Mouse (Mus musculus): ENCODE measurements around the gene Rsph10b. TPM values are rescaled to one million over a fixed set of nuclear protein-coding genes. Genes with fewer than 3 reads are reported as not detected.
"Not testable (repeated sequence)": the region's sequence is repeated elsewhere in the genome, so short reads cannot be mapped to it uniquely, and the experiment has no call there.

Gene Rsph10b
- polyA plus RNA-seq, 1 experiment from 2014 or later, result 5.4 TPM

DNA sequence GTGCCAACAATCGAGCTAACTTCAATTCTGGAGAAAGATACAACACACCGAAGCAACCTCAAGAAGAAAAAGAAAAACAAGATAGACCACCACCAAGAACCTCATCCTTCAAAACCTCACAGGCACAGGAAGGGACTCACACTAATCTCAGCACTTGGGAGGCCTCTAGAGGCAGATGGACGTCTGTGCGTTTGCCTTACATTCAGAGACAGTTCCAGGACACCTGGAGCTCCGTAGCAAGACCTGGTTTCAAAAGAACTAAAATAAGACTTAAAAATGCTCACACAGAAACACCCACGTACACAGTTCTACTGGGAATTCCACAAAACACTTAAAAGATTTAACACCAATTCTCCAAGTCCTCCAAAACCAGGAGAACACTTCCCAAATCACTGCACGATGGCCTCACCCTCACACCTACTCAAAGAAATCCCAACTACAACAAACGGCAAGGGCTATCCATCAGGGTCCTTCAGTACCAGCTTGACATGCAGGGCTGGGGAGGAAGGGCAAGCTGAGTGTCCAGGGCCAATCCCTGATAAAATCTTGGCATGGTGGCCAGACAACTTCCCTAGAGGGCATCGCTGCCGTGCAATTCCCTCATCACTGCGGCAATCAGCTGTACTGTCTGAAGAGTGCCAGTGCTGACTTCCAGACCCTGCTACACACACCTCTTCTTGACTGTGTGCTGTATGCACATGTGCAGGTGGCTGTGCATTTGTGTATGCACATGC, 62.0 kb downstream of the Rsph10b start:
- 77% methylated on average over 11 of the region's 11 CpGs for WGBS
- Histone ChIP-seq H3K9ac (ENCODE audit: low read depth, low read length) (no peak overlapping the region), H3K36me3 (ENCODE audit: control insufficient read depth, insufficient read depth, low read length) (peaks cover 61% of the 10 kb centered on the region), H3K9me3 (ENCODE audit: control insufficient read depth, low read length) (no peaks in the 10 kb centered on the region), H3K4me1 (ENCODE audit: control insufficient read depth, insufficient read depth, low read depth, low read length) (no peaks in the 10 kb centered on the region), H3K27ac (ENCODE audit: low read depth, low read length) (no peak overlapping the region), H3K27me3 (replicated peaks; ENCODE audit: control insufficient read depth, insufficient read depth, low read length) (no peaks in the 10 kb centered on the region), H3K4me3 (ENCODE audit: low read length) (no peak overlapping the region), H3K4me2 (ENCODE audit: low read length) (no peak overlapping the region)
- no peak for ATAC-seq

DNA sequence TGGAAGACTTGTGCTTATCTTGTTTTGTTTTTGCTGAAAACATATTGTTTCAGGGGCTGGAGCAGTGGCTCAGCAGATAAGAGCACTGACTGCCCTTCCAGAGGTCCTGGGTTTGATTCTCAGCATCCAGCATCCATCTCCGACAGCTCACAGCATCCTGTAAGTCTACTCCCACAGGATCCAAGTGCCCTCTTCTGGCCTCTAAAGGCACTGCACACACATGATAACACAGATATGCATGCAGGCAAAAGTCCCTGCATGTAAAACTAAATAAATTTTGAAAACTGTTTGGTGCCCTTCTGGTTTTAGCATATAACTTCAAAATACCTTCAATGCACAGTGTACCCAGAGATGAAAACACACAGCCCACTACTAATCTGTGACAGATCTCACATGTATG, 66.6 kb downstream of the Rsph10b start:
- H3K4me3 ChIP-seq (ENCODE audit: low read length), result no peak overlapping the region
- no peaks in the 10 kb centered on the region for H3K27me3 ChIP-seq (replicated peaks; ENCODE audit: control insufficient read depth, insufficient read depth, low read length)
- H3K4me1 ChIP-seq (ENCODE audit: control insufficient read depth, insufficient read depth, low read depth, low read length), result no peaks in the 10 kb centered on the region
- H3K36me3 ChIP-seq (ENCODE audit: control insufficient read depth, insufficient read depth, low read length), result peaks cover 53% of the 10 kb centered on the region
- H3K9me3 ChIP-seq (ENCODE audit: control insufficient read depth, low read length), result no peaks in the 10 kb centered on the region
- H3K27ac ChIP-seq (ENCODE audit: low read depth, low read length), result no peak overlapping the region
- ATAC-seq, result no peak
- 81% methylated on average over 1 of the region's 1 CpGs for WGBS
- no peak overlapping the region for H3K9ac ChIP-seq (ENCODE audit: low read depth, low read length)
- H3K4me2 ChIP-seq (ENCODE audit: low read length), result no peak overlapping the region

- no peak overlapping the region for H3K27ac ChIP-seq (ENCODE audit: low read depth, low read length)
- peaks cover 48% of the 10 kb centered on the region for H3K36me3 ChIP-seq (ENCODE audit: control insufficient read depth, insufficient read depth, low read length)
- H3K4me3 ChIP-seq (ENCODE audit: low read length), result no peak overlapping the region
- WGBS, result 88% methylated on average over 15 of the region's 15 CpGs
- no peaks in the 10 kb centered on the region for H3K9me3 ChIP-seq (ENCODE audit: control insufficient read depth, low read length)
- H3K27me3 ChIP-seq (replicated peaks; ENCODE audit: control insufficient read depth, insufficient read depth, low read length), result no peaks in the 10 kb centered on the region
- no peak overlapping the region for H3K4me2 ChIP-seq (ENCODE audit: low read length)
- no peaks in the 10 kb centered on the region for H3K4me1 ChIP-seq (ENCODE audit: control insufficient read depth, insufficient read depth, low read depth, low read length)
- no peak overlapping the region for H3K9ac ChIP-seq (ENCODE audit: low read depth, low read length)
- ATAC-seq, result no peak
Measured at GRCm38 (mm10) chr5:144002461-144003192, 69.8 kb downstream of the Rsph10b start.

- not testable (repeated sequence) for H3K27me3 ChIP-seq (replicated peaks; ENCODE audit: control insufficient read depth, insufficient read depth, low read length); H3K9me3 ChIP-seq (ENCODE audit: control insufficient read depth, low read length); ATAC-seq; H3K4me1 ChIP-seq (ENCODE audit: control insufficient read depth, insufficient read depth, low read depth, low read length); H3K9ac ChIP-seq (ENCODE audit: low read depth, low read length); H3K27ac ChIP-seq (ENCODE audit: low read depth, low read length)
- peak overlapping the region; percentile 96 for H3K4me3 ChIP-seq (ENCODE audit: low read length)
- peaks cover 30% of the 10 kb centered on the region for H3K36me3 ChIP-seq (ENCODE audit: control insufficient read depth, insufficient read depth, low read length)
- H3K4me2 ChIP-seq (ENCODE audit: low read length), result peak overlapping the region; percentile 54
- 69% methylated on average over 12 of the region's 13 CpGs for WGBS
Measured at GRCm38 (mm10) chr5:144013366-144014134, 80.7 kb downstream of the Rsph10b start.

DNA sequence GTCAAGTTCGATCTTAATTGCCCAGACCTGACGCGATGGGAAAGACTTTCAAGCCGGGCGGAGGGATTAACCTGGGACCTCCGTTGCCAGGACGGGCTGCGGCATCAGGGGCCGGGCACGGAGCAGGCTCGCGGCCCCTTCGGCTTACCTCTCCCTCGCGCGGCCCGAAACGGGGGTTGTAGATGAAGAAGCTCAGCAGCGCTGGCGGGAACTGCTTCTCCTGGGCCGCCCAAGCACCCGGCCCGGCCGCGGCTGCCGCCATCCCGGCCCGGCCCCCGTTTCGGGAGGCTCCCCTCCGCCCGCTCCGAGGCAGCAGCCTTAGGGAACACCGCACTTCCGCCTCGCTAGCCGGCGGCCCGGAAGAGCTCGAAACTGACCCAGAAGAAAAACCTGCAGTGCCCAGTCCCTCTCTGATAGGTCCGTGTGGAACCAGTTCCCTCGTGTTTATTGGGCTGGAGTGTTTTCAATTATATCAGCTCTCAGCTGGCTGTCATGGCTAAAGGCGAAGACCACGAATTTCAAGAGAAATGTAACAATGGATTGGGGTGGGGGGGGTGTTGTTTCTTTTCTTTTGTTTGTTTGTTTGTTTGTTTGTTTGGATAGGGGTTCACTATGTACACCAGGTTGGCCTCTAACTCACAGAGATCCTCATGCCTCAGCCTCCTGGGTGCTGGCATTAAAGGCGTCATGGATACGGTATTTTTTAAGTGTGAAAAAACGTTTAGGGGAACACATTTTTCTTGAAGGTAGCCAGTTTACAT, 81.9 kb downstream of the Rsph10b start, which contains the start of gene Ccz1:
Ccz1 (minus strand) TSS at position 327 of the 761 bp plus-strand sequence.
- H3K36me3 ChIP-seq (ENCODE audit: control insufficient read depth, insufficient read depth, low read length), result peaks cover 21% of the 10 kb centered on the region
- peak within 1 kb of the TSS; percentile 95 for H3K9ac ChIP-seq (ENCODE audit: low read depth, low read length)
- H3K27me3 ChIP-seq (replicated peaks; ENCODE audit: control insufficient read depth, insufficient read depth, low read length), result no peaks in the 10 kb centered on the region
- peak within 1 kb of the TSS; percentile 96 for H3K4me3 ChIP-seq (ENCODE audit: low read length)
- ATAC-seq, result peak; percentile 100
- WGBS, result 3% methylated on average over 44 of the region's 47 CpGs
- H3K4me1 ChIP-seq (ENCODE audit: control insufficient read depth, insufficient read depth, low read depth, low read length), result peaks cover 4% of the 10 kb centered on the region
- H3K9me3 ChIP-seq (ENCODE audit: control insufficient read depth, low read length), result no peaks in the 10 kb centered on the region
- H3K27ac ChIP-seq (ENCODE audit: low read depth, low read length), result peak within 1 kb of the TSS; percentile 81
- peak within 1 kb of the TSS; percentile 56 for H3K4me2 ChIP-seq (ENCODE audit: low read length)

DNA sequence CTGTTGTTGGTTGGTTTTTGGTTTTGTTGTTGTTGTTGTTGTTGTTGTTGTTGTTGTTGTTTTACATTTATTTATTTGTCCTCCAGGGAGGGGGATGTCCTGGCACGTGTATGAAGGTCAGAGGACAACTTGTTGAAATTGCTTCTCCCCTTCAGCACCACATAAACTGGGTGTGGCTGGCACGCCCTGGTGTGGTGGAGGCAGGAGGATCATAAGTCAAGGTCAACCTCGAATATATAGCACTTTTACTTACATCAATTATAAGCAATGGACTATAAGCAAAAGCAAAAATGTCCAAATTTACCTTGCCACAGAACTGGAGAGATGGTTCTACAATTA, 82.4 kb downstream of the Rsph10b start:
- Histone ChIP-seq H3K4me1 (ENCODE audit: control insufficient read depth, insufficient read depth, low read depth, low read length) (peaks cover 4% of the 10 kb centered on the region), H3K27me3 (replicated peaks; ENCODE audit: control insufficient read depth, insufficient read depth, low read length) (no peaks in the 10 kb centered on the region), H3K27ac (ENCODE audit: low read depth, low read length) (no peak overlapping the region), H3K4me2 (ENCODE audit: low read length) (peak overlapping the region; percentile 56), H3K4me3 (ENCODE audit: low read length) (peak overlapping the region; percentile 96), H3K9me3 (ENCODE audit: control insufficient read depth, low read length) (no peaks in the 10 kb centered on the region), H3K36me3 (ENCODE audit: control insufficient read depth, insufficient read depth, low read length) (peaks cover 18% of the 10 kb centered on the region), H3K9ac (ENCODE audit: low read depth, low read length) (no peak overlapping the region)
- WGBS, result 82% methylated on average over 3 of the region's 3 CpGs
- ATAC-seq, result no peak

DNA sequence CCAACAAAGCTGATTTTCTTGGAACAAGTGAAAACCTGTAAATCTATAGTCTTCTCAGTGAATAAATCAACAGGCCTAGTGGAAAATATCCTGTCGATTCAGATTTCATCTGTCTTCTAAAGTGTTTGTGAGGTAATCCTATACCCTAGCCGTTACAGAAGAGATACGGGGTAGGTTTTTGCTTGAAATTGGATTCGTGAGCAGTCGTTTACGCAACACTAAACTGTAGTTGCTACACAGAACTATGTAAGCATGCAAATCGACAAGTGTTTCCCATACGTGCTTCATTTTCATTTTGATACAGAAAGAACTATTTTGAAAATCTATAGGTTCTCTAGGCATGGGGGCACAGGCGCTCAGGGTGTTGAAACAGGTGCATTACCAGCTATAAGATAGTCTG, 83.0 kb downstream of the Rsph10b start:
- WGBS, result 93% methylated on average over 9 of the region's 9 CpGs
- no peak overlapping the region for H3K4me2 ChIP-seq (ENCODE audit: low read length)

DNA sequence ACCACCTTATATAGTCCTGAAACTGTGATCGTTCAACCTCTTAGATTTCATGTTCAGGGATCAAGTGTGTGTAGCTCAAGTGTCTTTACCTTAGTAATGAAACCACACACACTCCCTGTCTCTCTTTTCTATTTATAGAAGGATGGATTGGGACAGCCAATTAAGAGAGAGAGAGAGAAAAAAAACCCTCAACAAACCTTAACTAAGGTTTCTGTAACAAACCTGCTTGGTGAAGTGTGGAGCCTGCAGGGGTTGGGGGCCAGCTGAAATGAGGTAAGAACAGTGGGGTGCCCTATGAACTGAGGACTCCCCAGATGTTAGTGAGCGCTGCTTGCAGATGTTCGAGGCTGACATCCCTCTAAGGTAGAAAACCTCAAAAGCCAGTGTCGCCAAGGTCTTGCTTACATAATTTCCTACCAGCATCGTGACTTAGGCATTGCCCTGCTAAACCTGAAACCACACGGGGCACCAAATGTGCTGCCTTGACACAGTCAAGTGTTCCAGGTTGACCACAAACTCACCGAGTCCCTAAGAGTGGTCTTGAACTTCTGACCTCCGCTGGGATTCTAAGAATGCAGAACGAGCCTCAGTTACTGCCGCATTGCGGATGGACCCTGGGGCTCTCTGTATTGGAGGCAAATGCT, 93.9 kb downstream of the Rsph10b start, which contains the start of gene Ocm:
Ocm (minus strand) TSS at position 51 of the 644 bp plus-strand sequence.
- WGBS, result 78% methylated on average over 11 of the region's 11 CpGs
- no peak within 1 kb of the TSS for H3K27ac ChIP-seq (ENCODE audit: low read depth, low read length)

More for the DNA sequence above, 83.0 kb downstream of the Rsph10b start:
- ATAC-seq, result no peak
- Histone ChIP-seq H3K27me3 (replicated peaks; ENCODE audit: control insufficient read depth, insufficient read depth, low read length) (no peaks in the 10 kb centered on the region), H3K27ac (ENCODE audit: low read depth, low read length) (no peak overlapping the region), H3K9me3 (ENCODE audit: control insufficient read depth, low read length) (no peaks in the 10 kb centered on the region), H3K36me3 (ENCODE audit: control insufficient read depth, insufficient read depth, low read length) (peaks cover 16% of the 10 kb centered on the region), H3K4me1 (ENCODE audit: control insufficient read depth, insufficient read depth, low read depth, low read length) (peaks cover 4% of the 10 kb centered on the region), H3K4me3 (ENCODE audit: low read length) (no peak overlapping the region), H3K9ac (ENCODE audit: low read depth, low read length) (no peak overlapping the region)

More for the DNA sequence above, 93.9 kb downstream of the Rsph10b start, which contains the start of gene Ocm:
- ATAC-seq, result no peak
- H3K27me3 ChIP-seq (replicated peaks; ENCODE audit: control insufficient read depth, insufficient read depth, low read length), result no peaks in the 10 kb centered on the region
- no peaks in the 10 kb centered on the region for H3K4me1 ChIP-seq (ENCODE audit: control insufficient read depth, insufficient read depth, low read depth, low read length)
- H3K9ac ChIP-seq (ENCODE audit: low read depth, low read length), result no peak within 1 kb of the TSS
- H3K36me3 ChIP-seq (ENCODE audit: control insufficient read depth, insufficient read depth, low read length), result no peaks in the 10 kb centered on the region
- no peak within 1 kb of the TSS for H3K4me2 ChIP-seq (ENCODE audit: low read length)
- H3K9me3 ChIP-seq (ENCODE audit: control insufficient read depth, low read length), result no peaks in the 10 kb centered on the region
- no peak within 1 kb of the TSS for H3K4me3 ChIP-seq (ENCODE audit: low read length)

All from hindbrain, embryonic 16.5 days (tissue).